Mouse (Mus musculus) gastrocnemius, adult 18-20 months (tissue): ENCODE results near the gene Sephs1. TPM values are rescaled to one million over a fixed set of nuclear protein-coding genes. Genes with fewer than 3 reads are reported as not detected.

ENCODE experiments used
- total RNA-seq, 2 experiments: library from RNA; stranded (reverse); gene quantifications; 2 replicates each; pipeline ENCODE4 v1.2.3; 2021

Sephs1 gene
- total RNA-seq, 2 experiments from 2014 or later = 16.1 to 18.4 TPM

Other genes starting within 250 kb of the Sephs1 start
- 10 to 100 TPM; 39.3 to 42.0 TPM for gene Prpf18, start 229.5 kb upstream of the Sephs1 start, total RNA-seq
- 1 to 10 TPM; 1.5 to 2.3 TPM for gene Bend7, start 163.7 kb upstream of the Sephs1 start, total RNA-seq
- gene Phyh, start 37.5 kb downstream of the Sephs1 start, total RNA-seq = 100 to 1,000 TPM; 201 to 213 TPM
- under 1 TPM in 1 of 2 experiments, not detected in 1; 0.40 TPM for gene Ucma, start 94.6 kb downstream of the Sephs1 start, total RNA-seq
- gene Mcm10, start 131.2 kb downstream of the Sephs1 start, total RNA-seq = under 1 TPM in 1 of 2 experiments, not detected in 1; 0.05 TPM
- gene Optn, start 182.5 kb downstream of the Sephs1 start, total RNA-seq = 10 to 100 TPM; 81.4 to 99.0 TPM